Mouse (Mus musculus) skeletal muscle tissue, adult 2 months (tissue): Measurements from ENCODE around the gene Pou3f1.
A peak's percentile ranks its signal among the peaks of the same experiment; 100 is the strongest.

ENCODE experiments used
- DNase-seq: peaks from one replicate; pipeline ENCODE4 v3.0.0-alpha.2; 2012; ENCODE audit warnings: low read depth, low spot score

Gene Pou3f1

GRCm38 (mm10) chr4:124656854-124657650, 445 bp downstream of the Pou3f1 start:
- DNase-seq = peak; percentile 54

- no peak for DNase-seq
These were observed 1.2 kb downstream of the Pou3f1 start for GRCm38 (mm10) chr4:124657781-124658180.

GRCm38 (mm10) chr4:124658412-124658851, 1.8 kb downstream of the Pou3f1 start:
- no peak for DNase-seq

GRCm38 (mm10) chr4:124659251-124660217, 2.9 kb downstream of the Pou3f1 start:
- no peak for DNase-seq

- DNase-seq = no peak
These were observed 4.0 kb downstream of the Pou3f1 start for GRCm38 (mm10) chr4:124660603-124661002.

- no peak for DNase-seq
These were observed 6.4 kb downstream of the Pou3f1 start for GRCm38 (mm10) chr4:124663034-124663433.

GRCm38 (mm10) chr4:124664185-124664584, 7.6 kb downstream of the Pou3f1 start:
- DNase-seq = no peak

- DNase-seq = no peak
These were observed 8.0 kb downstream of the Pou3f1 start for GRCm38 (mm10) chr4:124664604-124665003.

GRCm38 (mm10) chr4:124667476-124668033, 10.9 kb downstream of the Pou3f1 start:
- no peak for DNase-seq

GRCm38 (mm10) chr4:124668078-124668477, 11.5 kb downstream of the Pou3f1 start:
- DNase-seq = no peak

- DNase-seq = no peak
These were observed 13.6 kb downstream of the Pou3f1 start for GRCm38 (mm10) chr4:124670232-124670631.

- no peak for DNase-seq
These were observed 15.0 kb downstream of the Pou3f1 start for GRCm38 (mm10) chr4:124671583-124671982.

- no peak for DNase-seq
These were observed 16.0 kb downstream of the Pou3f1 start for GRCm38 (mm10) chr4:124672347-124673320.

GRCm38 (mm10) chr4:124674334-124675032, 17.9 kb downstream of the Pou3f1 start:
- no peak for DNase-seq

GRCm38 (mm10) chr4:124675037-124675436, 18.4 kb downstream of the Pou3f1 start:
- peak; percentile 48 for DNase-seq

- no peak for DNase-seq
These were observed 19.4 kb downstream of the Pou3f1 start for GRCm38 (mm10) chr4:124675958-124676357.

- no peak for DNase-seq
These were observed 25.7 kb downstream of the Pou3f1 start for GRCm38 (mm10) chr4:124682270-124682669.

- no peak for DNase-seq
These were observed 26.9 kb downstream of the Pou3f1 start for GRCm38 (mm10) chr4:124683474-124683873.

GRCm38 (mm10) chr4:124685004-124685403, 28.4 kb downstream of the Pou3f1 start:
- DNase-seq = no peak

- DNase-seq = no peak
These were observed 28.8 kb downstream of the Pou3f1 start for GRCm38 (mm10) chr4:124685453-124685852.
